Mouse (Mus musculus) erythroblast, embryonic 14.5 days (primary cell): ENCODE data around the gene Mast2.

Source experiments
- GATA1 ChIP-seq: IDR thresholded peaks from 2 replicates; pipeline ENCODE4 v1.6.1; 2012; ENCODE audit warnings: low read length, inconsistent platforms, mixed read lengths
- TAL1 ChIP-seq: IDR thresholded peaks from 3 replicates; pipeline ENCODE4 v1.6.1; 2012; ENCODE audit warnings: low read length, inconsistent platforms, mixed read lengths

DNA sequence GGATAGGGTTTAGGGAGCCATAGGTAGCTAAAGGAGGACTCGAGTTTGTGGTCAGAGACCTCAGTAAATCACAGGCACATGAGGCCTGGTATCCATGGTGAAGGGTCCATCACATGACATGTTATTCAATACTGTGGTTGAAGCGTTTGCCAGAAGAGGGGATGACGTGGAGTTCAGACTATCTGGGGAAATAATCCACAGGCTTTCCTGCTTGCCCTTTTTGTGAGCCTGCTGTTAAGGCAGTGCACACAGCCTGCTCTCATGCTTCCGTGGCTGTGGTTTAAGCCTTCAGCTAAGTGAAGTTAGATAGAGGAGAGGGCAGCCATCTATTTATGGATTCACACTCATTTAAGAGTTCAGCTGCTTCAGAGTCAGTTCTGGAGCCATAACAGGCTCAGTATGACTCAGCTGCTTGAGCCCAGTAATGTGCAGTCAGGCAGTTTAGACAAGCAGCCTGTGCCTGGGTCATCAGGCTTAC lies 163.1 kb downstream of the Mast2 start:
- TF ChIP-seq GATA1 (no peak), TAL1 (no peak)
